Mouse (Mus musculus) limb, embryonic 12.5 days (tissue): Measurements from ENCODE around the gene Elovl3. TPM values are rescaled to one million over a fixed set of nuclear protein-coding genes. Genes with fewer than 3 reads are reported as not detected.
"Not testable (repeated sequence)": the region's sequence is repeated elsewhere in the genome, so short reads cannot be mapped to it uniquely, and the experiment has no call there.

ENCODE experiments used
- ATAC-seq: fragments of 200-750 bp; cut with Nextera tagmentation; 2 replicates; pipeline ENCODE4 v1.8.0; 2017; ENCODE audit warnings: low read depth, moderate TSS enrichment; ENCODE audit not compliant: insufficient number of reproducible peaks, insufficient read depth, low FRiP score, low TSS enrichment
- H3K27ac ChIP-seq: fragments of 300-500 bp; sonication (generic); 2 replicates; pipeline ENCODE4 v1.5.1; 2016; ENCODE audit warnings: mild to moderate bottlenecking, moderate library complexity
- H3K27me3 ChIP-seq: fragments of 300-500 bp; sonication (generic); 2 replicates; pipeline ENCODE4 v1.6.1; 2016; ENCODE audit warnings: mild to moderate bottlenecking, moderate library complexity
- H3K36me3 ChIP-seq: fragments of 300-500 bp; sonication (generic); 2 replicates; pipeline ENCODE4 v1.6.1; 2016; ENCODE audit warnings: mild to moderate bottlenecking, moderate library complexity
- H3K4me1 ChIP-seq: fragments of 300-500 bp; sonication (generic); replicated peaks from 2 replicates; pipeline ENCODE4 v1.6.1; 2016
- H3K4me2 ChIP-seq: fragments of 300-500 bp; sonication (generic); 2 replicates; pipeline ENCODE4 v1.6.1; 2016; ENCODE audit warnings: mild to moderate bottlenecking, moderate library complexity
- H3K4me3 ChIP-seq: fragments of 300-500 bp; sonication (generic); replicated peaks from 2 replicates; pipeline ENCODE4 v1.5.1; 2016; ENCODE audit warnings: mild to moderate bottlenecking
- H3K9ac ChIP-seq: fragments of 300-500 bp; sonication (generic); replicated peaks from 2 replicates; pipeline ENCODE4 v1.6.1; 2016; ENCODE audit warnings: mild to moderate bottlenecking, moderate library complexity
- H3K9me3 ChIP-seq: fragments of 300-500 bp; sonication (generic); 2 replicates; pipeline ENCODE4 v1.6.1; 2016; ENCODE audit warnings: mild to moderate bottlenecking, moderate library complexity
- WGBS: fragments of 180-500 bp; shearing (Covaris S2); methylation state at CpG from one replicate; pipeline ENCODE4 v1.1.7; 2016; 5-methylcytosine and 5-hydroxymethylcytosine counted together
- polyA plus RNA-seq: library from polyadenylated mRNA; unstranded; fragments of >200 nt; fragmentation: Nextera tagmentation; extraction: Ambion mirVana; gene quantifications from 2 replicates; pipeline ENCODE4 v1.2.1, GENCODE M21; 2016

Gene Elovl3
- polyA plus RNA-seq, 1 experiment from 2014 or later = 0.53 TPM

GRCm38 (mm10) chr19:46110214-46110613 lies 21.5 kb upstream of the Elovl3 start:
- H3K4me2 ChIP-seq = no peak overlapping the region
- no peaks in the 10 kb centered on the region for H3K9me3 ChIP-seq
- H3K27ac ChIP-seq = no peak overlapping the region
- ATAC-seq = no peak
- no peaks in the 10 kb centered on the region for H3K36me3 ChIP-seq
- H3K4me3 ChIP-seq = no peak overlapping the region
- H3K9ac ChIP-seq = no peak overlapping the region
- peaks cover 5% of the 10 kb centered on the region; the same call in 1 of the 2 replicates for H3K27me3 ChIP-seq
- 85% methylated on average over 2 of the region's 2 CpGs for WGBS
- H3K4me1 ChIP-seq = no peaks in the 10 kb centered on the region

DNA sequence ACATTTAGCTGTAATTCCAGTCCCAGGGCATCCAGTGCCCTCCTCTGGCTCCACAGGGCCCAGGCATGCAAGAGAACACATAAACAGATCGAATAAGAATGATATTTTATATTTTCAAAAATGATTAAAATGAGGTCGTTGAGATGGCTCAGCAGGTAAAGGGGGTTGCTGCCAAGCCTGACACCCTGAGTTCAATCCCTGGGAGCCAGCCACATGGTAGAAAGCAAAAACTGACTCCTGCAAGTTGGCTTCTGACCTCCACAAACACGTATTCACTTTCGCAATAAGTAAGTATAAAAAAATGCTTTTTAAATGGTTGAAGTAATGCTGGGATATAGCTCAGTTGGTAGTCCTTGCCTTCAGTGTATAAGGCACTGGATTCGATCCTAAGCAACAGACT lies 20.9 kb upstream of the Elovl3 start:
- no peak overlapping the region for H3K4me2 ChIP-seq
- WGBS = 84% methylated on average over 5 of the region's 5 CpGs
- no peak overlapping the region for H3K4me3 ChIP-seq
- no peak overlapping the region for H3K9ac ChIP-seq
- H3K4me1 ChIP-seq = no peaks in the 10 kb centered on the region
- H3K9me3 ChIP-seq = no peaks in the 10 kb centered on the region
- H3K27ac ChIP-seq = no peak overlapping the region
- no peak for ATAC-seq
- H3K27me3 ChIP-seq = peaks cover 5% of the 10 kb centered on the region; the same call in 1 of the 2 replicates
- H3K36me3 ChIP-seq = no peaks in the 10 kb centered on the region

DNA sequence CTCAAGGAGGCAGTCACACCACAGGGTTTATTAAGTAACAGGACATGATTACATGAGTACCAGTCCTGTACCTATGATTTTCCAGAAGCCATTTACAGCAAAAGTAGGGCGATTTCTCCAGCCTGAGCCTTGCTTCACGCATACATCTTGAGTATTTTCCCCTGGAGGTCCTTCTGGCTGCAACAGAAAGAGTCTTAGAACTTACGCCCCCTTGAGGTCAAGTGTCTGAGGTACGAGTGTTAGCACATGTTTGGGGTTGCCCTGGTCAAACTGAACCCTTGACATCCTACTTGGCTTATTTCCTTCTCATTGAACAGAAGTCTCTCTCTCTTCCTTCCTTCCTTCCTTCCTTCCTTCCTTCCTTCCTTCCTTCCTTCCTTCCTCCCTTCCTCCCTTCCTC lies 17.1 kb upstream of the Elovl3 start:
- H3K9me3 ChIP-seq = no peaks in the 10 kb centered on the region
- H3K4me1 ChIP-seq = no peaks in the 10 kb centered on the region
- H3K4me3 ChIP-seq = no peak overlapping the region
- no peak overlapping the region for H3K4me2 ChIP-seq
- H3K27me3 ChIP-seq = peaks cover 5% of the 10 kb centered on the region; the same call in 1 of the 2 replicates
- no peak overlapping the region for H3K9ac ChIP-seq
- no peaks in the 10 kb centered on the region for H3K36me3 ChIP-seq
- H3K27ac ChIP-seq = no peak overlapping the region
- ATAC-seq = no peak
- 49% methylated on average over 4 of the region's 4 CpGs for WGBS

GRCm38 (mm10) chr19:46119458-46119857 lies 12.2 kb upstream of the Elovl3 start:
- Histone ChIP-seq H3K27ac (no peak overlapping the region), H3K4me3 (no peak overlapping the region), H3K9me3 (no peaks in the 10 kb centered on the region), H3K4me1 (no peaks in the 10 kb centered on the region), H3K27me3 (peaks cover 5% of the 10 kb centered on the region; the same call in 1 of the 2 replicates), H3K9ac (no peak overlapping the region), H3K36me3 (no peaks in the 10 kb centered on the region), H3K4me2 (no peak overlapping the region)
- ATAC-seq = no peak
- 87% methylated on average over 3 of the region's 3 CpGs for WGBS

DNA sequence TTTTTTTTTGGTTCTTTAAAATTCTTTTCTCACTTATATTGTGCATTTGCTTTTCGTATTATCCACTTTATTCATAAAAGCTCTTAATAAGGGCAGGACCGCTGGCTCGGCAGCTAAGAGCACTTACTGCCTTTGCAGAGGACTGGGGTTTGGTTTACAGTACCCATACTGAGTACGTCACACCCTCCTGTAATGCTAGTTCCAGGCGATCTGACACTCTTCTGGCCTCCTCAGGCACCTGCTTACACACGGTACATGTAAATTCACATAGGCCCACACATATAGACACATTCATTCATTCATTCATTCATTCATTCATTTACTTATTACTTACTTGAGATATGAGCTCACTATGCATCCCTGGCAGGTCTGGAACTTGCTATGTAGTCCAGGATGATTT lies 10.8 kb upstream of the Elovl3 start:
- H3K36me3 ChIP-seq = no peaks in the 10 kb centered on the region
- no peak overlapping the region for H3K4me3 ChIP-seq
- no peak overlapping the region for H3K9ac ChIP-seq
- WGBS = 72% methylated on average over 6 of the region's 6 CpGs
- no peak overlapping the region for H3K27ac ChIP-seq
- no peaks in the 10 kb centered on the region for H3K4me1 ChIP-seq
- ATAC-seq = no peak
- H3K4me2 ChIP-seq = no peak overlapping the region
- H3K9me3 ChIP-seq = no peaks in the 10 kb centered on the region
- H3K27me3 ChIP-seq = peaks cover 5% of the 10 kb centered on the region; the same call in 1 of the 2 replicates

GRCm38 (mm10) chr19:46123876-46124275 lies 7.8 kb upstream of the Elovl3 start:
- no peak overlapping the region for H3K4me2 ChIP-seq
- H3K4me3 ChIP-seq = no peak overlapping the region
- H3K9ac ChIP-seq = no peak overlapping the region
- peaks cover 15% of the 10 kb centered on the region for H3K27me3 ChIP-seq
- H3K36me3 ChIP-seq = no peaks in the 10 kb centered on the region
- WGBS = 77% methylated on average over 3 of the region's 3 CpGs
- H3K27ac ChIP-seq = no peak overlapping the region
- H3K4me1 ChIP-seq = no peaks in the 10 kb centered on the region
- no peaks in the 10 kb centered on the region for H3K9me3 ChIP-seq
- no peak for ATAC-seq

DNA sequence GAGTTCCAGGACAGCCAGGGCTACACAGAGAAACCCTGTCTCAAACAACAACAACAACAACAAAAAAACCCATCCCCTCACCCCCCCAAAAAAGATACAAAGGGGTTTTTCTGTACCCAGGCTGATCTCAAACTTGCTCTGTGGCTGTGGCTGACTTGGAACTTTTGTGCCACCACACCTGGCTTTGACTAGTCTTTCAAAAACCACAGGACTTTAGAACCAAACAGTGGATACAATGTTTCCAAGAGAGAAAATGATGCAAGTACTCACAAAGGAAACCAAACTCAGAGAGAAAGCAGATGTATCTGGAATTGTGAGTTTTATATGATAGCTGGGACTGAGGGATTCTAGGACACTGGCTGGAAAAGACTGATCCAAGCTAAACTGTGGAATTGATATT lies 7.0 kb upstream of the Elovl3 start:
- Histone ChIP-seq H3K27me3 (peaks cover 15% of the 10 kb centered on the region), H3K9me3 (no peaks in the 10 kb centered on the region), H3K9ac (no peak overlapping the region), H3K4me3 (no peak overlapping the region), H3K4me2 (no peak overlapping the region), H3K27ac (no peak overlapping the region), H3K4me1 (no peaks in the 10 kb centered on the region), H3K36me3 (no peaks in the 10 kb centered on the region)
- no peak for ATAC-seq

DNA sequence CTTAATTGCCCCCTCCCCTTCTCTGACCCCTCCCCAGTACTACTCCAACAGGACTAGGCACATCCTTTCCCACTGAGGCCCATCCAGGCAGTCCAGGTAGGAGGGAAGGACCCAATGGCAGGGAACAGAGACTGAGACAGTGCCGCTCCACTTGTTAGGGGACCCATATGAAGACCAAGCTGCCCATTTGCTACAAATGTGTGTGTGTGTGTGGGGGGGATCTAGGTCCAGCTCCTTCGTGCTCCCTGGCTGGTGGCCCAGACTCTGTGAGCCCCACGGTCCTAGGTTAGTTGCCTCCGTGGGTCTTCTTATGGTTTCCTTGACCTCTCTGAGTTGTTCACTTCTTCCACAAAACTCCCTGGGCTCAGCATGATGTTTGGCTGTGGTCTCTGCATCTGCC lies 5.4 kb upstream of the Elovl3 start:
- Histone ChIP-seq H3K27me3 (peaks cover 29% of the 10 kb centered on the region), H3K4me2 (no peak overlapping the region), H3K4me3 (no peak overlapping the region), H3K4me1 (no peaks in the 10 kb centered on the region), H3K36me3 (no peaks in the 10 kb centered on the region), H3K9ac (no peak overlapping the region), H3K9me3 (no peaks in the 10 kb centered on the region), H3K27ac (no peak overlapping the region)
- no peak for ATAC-seq
- WGBS = 85% methylated on average over 4 of the region's 4 CpGs

DNA sequence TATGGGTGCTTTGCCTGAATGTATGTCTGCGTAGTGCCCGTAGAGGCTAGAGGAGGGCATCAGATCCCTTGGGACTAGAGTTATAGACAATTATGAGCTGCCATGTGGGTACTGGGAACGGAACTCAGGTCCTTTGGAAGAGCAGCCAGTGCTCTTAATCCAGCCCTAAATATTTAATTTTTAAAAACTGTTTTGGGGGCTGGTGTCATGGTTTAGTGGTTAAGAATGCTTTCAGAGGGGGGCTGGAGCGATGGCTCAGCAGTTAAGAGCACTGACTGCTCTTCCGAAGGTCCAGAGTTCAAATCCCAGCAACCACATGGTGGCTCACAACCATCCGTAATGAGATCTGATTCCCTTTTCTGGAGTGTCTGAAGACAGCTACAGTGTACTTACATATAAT lies 2.0 kb upstream of the Elovl3 start:
- H3K4me1 ChIP-seq, H3K36me3 ChIP-seq, H3K9me3 ChIP-seq, H3K9ac ChIP-seq, H3K27ac ChIP-seq, H3K4me2 ChIP-seq, ATAC-seq, H3K4me3 ChIP-seq: not testable (repeated sequence)
- WGBS = 75% methylated on average over 6 of the region's 6 CpGs
- H3K27me3 ChIP-seq = peaks cover 63% of the 10 kb centered on the region

DNA sequence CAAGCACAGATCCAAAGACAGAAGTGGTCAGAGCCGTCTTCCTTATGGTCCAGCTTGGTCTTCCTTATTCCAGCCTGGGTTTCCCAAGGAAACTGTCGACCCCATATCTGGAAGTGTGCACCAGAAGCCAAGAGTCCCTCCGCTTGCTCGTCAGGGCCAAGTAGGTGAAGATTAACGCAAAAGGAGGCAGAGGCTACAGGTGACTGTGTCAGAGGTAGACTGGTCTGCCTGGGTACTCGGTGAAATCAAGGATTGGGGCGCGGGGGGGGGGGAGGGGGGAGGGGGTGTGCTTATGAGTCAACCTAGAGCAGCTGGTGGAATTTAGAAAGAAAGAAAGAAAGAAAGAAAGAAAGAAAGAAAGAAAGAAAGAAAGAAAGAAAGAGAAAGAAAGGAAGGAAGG lies 414 bp upstream of the Elovl3 start:
- Histone ChIP-seq H3K9ac (0 out of 2 replicates have a peak overlapping the region, but pooled peaks have one; percentile 4), H3K4me1 (peaks cover 16% of the 10 kb centered on the region), H3K4me3 (peak overlapping the region; percentile 23), H3K36me3 (no peaks in the 10 kb centered on the region), H3K27me3 (peaks cover 76% of the 10 kb centered on the region), H3K9me3 (no peaks in the 10 kb centered on the region), H3K27ac (no peak overlapping the region), H3K4me2 (peak overlapping the region; percentile 44)
- WGBS = 5% methylated on average over 8 of the region's 8 CpGs
- ATAC-seq = no peak

DNA sequence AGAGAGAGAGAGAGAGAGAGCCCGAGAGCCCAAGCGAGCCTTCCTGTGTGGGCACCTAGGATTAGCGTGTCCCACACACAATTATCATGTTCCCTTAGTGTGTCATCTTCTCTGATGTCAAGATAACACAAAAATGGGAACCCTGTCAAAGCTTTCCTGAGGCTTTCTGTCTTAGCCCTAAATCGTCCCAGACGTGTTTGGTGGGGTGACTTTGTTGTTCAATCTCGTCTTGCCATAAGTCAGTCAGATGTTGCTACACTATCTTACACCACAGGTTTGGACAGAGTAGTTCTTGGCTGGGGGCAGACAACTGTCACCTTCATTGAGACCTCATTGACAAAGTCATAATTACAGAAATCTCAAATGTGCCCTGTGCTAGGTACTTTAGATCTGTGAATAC lies 880 bp downstream of the Elovl3 start:
- H3K27ac ChIP-seq = no peak overlapping the region
- H3K36me3 ChIP-seq = no peaks in the 10 kb centered on the region
- no peak overlapping the region for H3K4me2 ChIP-seq
- no peaks in the 10 kb centered on the region for H3K9me3 ChIP-seq
- ATAC-seq = no peak
- peaks cover 28% of the 10 kb centered on the region for H3K4me1 ChIP-seq
- peaks cover 84% of the 10 kb centered on the region for H3K27me3 ChIP-seq
- 44% methylated on average over 6 of the region's 6 CpGs for WGBS
- no peak overlapping the region for H3K9ac ChIP-seq
- H3K4me3 ChIP-seq = no peak overlapping the region

GRCm38 (mm10) chr19:46135297-46135696 lies 3.6 kb downstream of the Elovl3 start:
- peak; percentile 57; the same call in 1 of the 2 replicates for ATAC-seq
- Histone ChIP-seq H3K27ac (no peak overlapping the region), H3K27me3 (peaks cover 100% of the 10 kb centered on the region), H3K9ac (peak overlapping the region; percentile 58; the same call in 1 of the 2 replicates), H3K4me3 (peak overlapping the region; percentile 59), H3K36me3 (no peaks in the 10 kb centered on the region), H3K4me2 (peak overlapping the region; percentile 99), H3K9me3 (no peaks in the 10 kb centered on the region), H3K4me1 (peaks cover 28% of the 10 kb centered on the region)
- WGBS = 2% methylated on average over 12 of the region's 12 CpGs
